Mouse (Mus musculus) liver, embryonic 14.5 days (tissue): ENCODE results near the gene Usp20. TPM values are rescaled to one million over a fixed set of nuclear protein-coding genes. Genes with fewer than 3 reads are reported as not detected.

Source experiments
- ATAC-seq: fragments of 200-750 bp; cut with Nextera tagmentation; 2 replicates; pipeline ENCODE4 v1.8.0; 2017; ENCODE audit warnings: moderate number of reproducible peaks, mild to moderate bottlenecking, moderate library complexity; ENCODE audit not compliant: insufficient read depth
- DNase-seq, 3 experiments: peaks; one replicate each; pipeline ENCODE4 v3.0.0-alpha.2; 2012 to 2013; ENCODE audit warnings: low read depth in 3 of 3, low spot score in 3 of 3
- H3K27ac ChIP-seq: fragments of 300-500 bp; sonication (generic); 2 replicates; pipeline ENCODE4 v1.5.1; 2014; ENCODE audit warnings: moderate library complexity, mild to moderate bottlenecking, control low read depth, inconsistent platforms
- H3K27me3 ChIP-seq: fragments of 300-500 bp; sonication (generic); 2 replicates; pipeline ENCODE4 v1.6.1; 2014; ENCODE audit warnings: mild to moderate bottlenecking, low read length, moderate library complexity; ENCODE audit not compliant: control insufficient read depth, insufficient read depth
- H3K36me3 ChIP-seq: fragments of 300-500 bp; sonication (generic); replicated peaks from 2 replicates; pipeline ENCODE4 v1.6.1; 2014; ENCODE audit warnings: low read depth; ENCODE audit not compliant: control insufficient read depth, insufficient read depth
- H3K4me1 ChIP-seq, 2 experiments: fragments of 200-500 bp in 1 of 2; fragments of 300-500 bp in 1 of 2; sonication (generic) in 1 of 2; replicated peaks; 2 replicates each; pipeline ENCODE4 v1.6.1; 2012 to 2014; ENCODE audit warnings: antibody characterized with exemption in 1 of 2, inconsistent platforms in 1 of 2, low read length in 1 of 2; ENCODE audit not compliant: control insufficient read depth in 2 of 2, insufficient read depth in 2 of 2
- H3K4me2 ChIP-seq: fragments of 300-500 bp; sonication (generic); 2 replicates; pipeline ENCODE4 v1.6.1; 2014; ENCODE audit warnings: low read depth, mild to moderate bottlenecking, control low read depth, moderate library complexity
- H3K4me3 ChIP-seq, 2 experiments: fragments of 200-500 bp in 1 of 2; fragments of 300-500 bp in 1 of 2; sonication (generic) in 1 of 2; 2 replicates each; pipeline ENCODE4 v1.5.1; 2012 to 2014; ENCODE audit warnings: low read depth in 2 of 2, low read length in 2 of 2, mild to moderate bottlenecking in 2 of 2, control low read depth in 1 of 2, inconsistent platforms in 1 of 2, moderate library complexity in 1 of 2; ENCODE audit not compliant: insufficient read depth in 1 of 2
- H3K9ac ChIP-seq: fragments of 300-500 bp; sonication (generic); replicated peaks from 2 replicates; pipeline ENCODE4 v1.6.1; 2014; ENCODE audit warnings: mild to moderate bottlenecking, control low read depth, moderate library complexity
- H3K9me3 ChIP-seq: fragments of 300-500 bp; sonication (generic); 2 replicates; pipeline ENCODE4 v1.6.1; 2016; ENCODE audit warnings: low read length, mixed read lengths; ENCODE audit not compliant: control insufficient read depth
- CTCF ChIP-seq: IDR thresholded peaks from 2 replicates; pipeline ENCODE4 v1.5.1; 2016; ENCODE audit warnings: antibody characterized with exemption, low read depth, control low read depth
- EP300 ChIP-seq: IDR thresholded peaks from 2 replicates; pipeline ENCODE4 v1.6.1; 2016; ENCODE audit warnings: antibody characterized with exemption, low read depth
- WGBS: fragments of 180-500 bp; shearing (Covaris S2); extraction: QIAGEN DNeasy Blood & Tissue Kit; methylation state at CpG from one replicate; pipeline ENCODE4 v1.1.7; 2014; ENCODE audit not compliant: insufficient replicate concordance; 5-methylcytosine and 5-hydroxymethylcytosine counted together
- polyA plus RNA-seq, 2 experiments: library from polyadenylated mRNA; depleted of rRNA in 1 of 2; stranded (reverse) in 1 of 2; unstranded in 1 of 2; fragments of >200 nt; fragmentation: Nextera tagmentation in 1 of 2; extraction: Ambion mirVana in 1 of 2; gene quantifications; 2 replicates each; pipeline versions ENCODE4 v1.2.1 to v1.2.3; 2012 to 2014

The Usp20 gene
- polyA plus RNA-seq, 2 experiments: 2.7 to 3.2 TPM

DNA sequence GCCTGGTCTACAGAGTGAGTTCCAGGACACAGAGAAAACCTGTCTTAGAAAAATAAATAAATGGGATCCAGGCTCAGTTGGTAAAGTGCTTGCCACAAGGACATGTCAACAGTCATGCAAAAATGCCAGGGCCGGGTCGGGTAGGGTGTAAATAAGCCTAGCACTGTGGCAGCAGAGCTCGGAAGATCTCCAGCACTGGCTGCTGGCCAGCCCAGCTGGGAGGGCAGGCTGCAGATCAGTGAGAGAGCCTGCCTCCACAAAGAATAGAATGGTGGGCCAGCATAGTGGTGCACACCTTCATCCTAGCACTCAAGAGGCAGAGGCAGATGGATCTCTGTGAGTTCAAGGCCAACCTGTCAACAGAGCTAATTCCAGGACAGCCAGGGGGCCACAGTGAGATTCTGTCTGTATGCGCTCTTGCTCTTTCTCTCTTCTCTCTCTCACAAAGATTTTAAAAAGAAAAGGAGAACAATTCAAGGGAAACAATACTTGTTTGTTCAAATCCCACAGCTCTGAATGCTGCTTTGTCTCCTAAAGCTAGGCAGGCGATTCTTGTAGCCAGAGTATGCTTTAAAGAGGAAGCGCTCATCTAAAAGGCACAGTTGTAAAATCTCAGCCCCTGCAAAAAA, 75.6 kb downstream of the Usp20 start:
- TF ChIP-seq EP300 (no peak), CTCF (no peak)
- no peak for DNase-seq
- H3K9ac ChIP-seq: no peak overlapping the region
- ATAC-seq: no peak
- H3K4me2 ChIP-seq: no peak overlapping the region
- H3K36me3 ChIP-seq: no peaks in the 10 kb centered on the region
- H3K27me3 ChIP-seq: no peaks in the 10 kb centered on the region
- H3K9me3 ChIP-seq: no peaks in the 10 kb centered on the region
- 74% methylated on average over 6 of the region's 6 CpGs for WGBS
- H3K27ac ChIP-seq: no peak overlapping the region
- H3K4me3 ChIP-seq: no peak overlapping the region
- peaks cover 0 to 20% of the 10 kb centered on the region in 2 experiments; a peak in 2 of 4 replicates for H3K4me1 ChIP-seq

GRCm38 (mm10) chr2:31058443-31058842, 76.4 kb downstream of the Usp20 start:
- no peak overlapping the region for H3K4me2 ChIP-seq
- H3K4me3 ChIP-seq: no peak overlapping the region
- 82% methylated on average over 4 of the region's 4 CpGs for WGBS
- H3K9me3 ChIP-seq: no peaks in the 10 kb centered on the region
- no peak overlapping the region for H3K9ac ChIP-seq
- no peak for ATAC-seq
- no peak for DNase-seq
- no peaks in the 10 kb centered on the region for H3K27me3 ChIP-seq
- H3K4me1 ChIP-seq: peaks cover 0 to 23% of the 10 kb centered on the region in 2 experiments; a peak in 2 of 4 replicates
- no peaks in the 10 kb centered on the region for H3K36me3 ChIP-seq
- H3K27ac ChIP-seq: no peak overlapping the region
- TF ChIP-seq CTCF (no peak), EP300 (no peak)

- no peak for TF ChIP-seq EP300
- no peak for TF ChIP-seq CTCF
- Histone ChIP-seq H3K4me2 (no peak overlapping the region; the same call in 1 of the 2 replicates), H3K9ac (no peak overlapping the region), H3K36me3 (no peaks in the 10 kb centered on the region), H3K27ac (no peak overlapping the region), H3K9me3 (no peaks in the 10 kb centered on the region), H3K4me1 (peaks cover 0 to 23% of the 10 kb centered on the region in 2 experiments; a peak in 2 of 4 replicates), H3K4me3 (no peak overlapping the region), H3K27me3 (no peaks in the 10 kb centered on the region)
- ATAC-seq (no peak), DNase-seq (no peak)
- WGBS: 62% methylated on average over 1 of the region's 1 CpGs
Measured at GRCm38 (mm10) chr2:31060271-31060670, 78.2 kb downstream of the Usp20 start.

DNA sequence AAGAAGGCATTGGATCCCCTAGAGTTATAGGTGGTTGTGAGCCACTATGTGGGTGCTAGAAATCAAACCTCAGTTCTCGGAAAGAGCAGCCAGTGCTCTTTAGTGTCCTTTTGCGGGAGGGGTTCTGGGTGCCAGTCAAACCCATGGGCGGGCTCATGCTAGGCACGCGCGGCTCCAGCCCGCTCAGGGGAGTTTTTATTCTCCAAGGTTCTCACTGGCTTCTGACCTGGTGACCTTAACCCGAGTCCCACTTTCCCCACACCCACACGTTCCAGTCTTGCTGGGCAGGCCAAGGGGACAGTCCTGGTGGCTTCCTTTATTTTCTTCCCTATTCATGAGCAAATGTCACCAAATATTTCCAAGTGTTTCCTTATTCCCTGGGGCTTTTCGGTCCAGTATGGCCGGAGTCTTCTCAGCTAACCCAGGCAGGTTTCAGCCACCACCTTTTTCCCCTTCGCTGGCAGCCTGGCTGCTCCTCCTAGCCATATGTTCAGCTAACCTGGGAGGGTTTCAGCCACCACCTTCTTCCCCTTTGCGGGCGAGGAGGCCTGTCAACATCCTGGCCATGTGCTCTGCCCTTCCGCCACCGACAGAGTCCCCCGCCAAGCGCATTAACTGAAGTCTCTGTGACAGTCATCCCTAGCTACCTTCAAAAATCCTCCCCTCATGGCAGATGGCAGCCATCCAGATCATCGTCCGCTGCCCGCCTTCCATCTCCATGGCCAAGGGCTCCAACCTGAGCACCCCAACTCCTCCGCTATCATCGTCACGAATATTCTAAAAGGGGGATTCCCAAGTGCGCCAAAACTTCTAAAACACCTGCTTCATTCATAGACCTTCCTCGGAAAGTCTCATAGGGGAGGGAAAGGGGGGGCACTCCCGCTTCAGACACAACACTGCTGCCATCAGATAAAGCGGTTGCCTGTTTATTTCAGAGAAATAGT, 79.0 kb downstream of the Usp20 start:
- Histone ChIP-seq H3K4me1 (peaks cover 0 to 23% of the 10 kb centered on the region in 2 experiments; a peak in 2 of 4 replicates), H3K27me3 (no peaks in the 10 kb centered on the region), H3K4me3 (0 out of 4 replicates have a peak overlapping the region, but pooled peaks of 1 of the 2 experiments have one; percentile 11), H3K36me3 (no peaks in the 10 kb centered on the region), H3K4me2 (peak overlapping the region; percentile 42), H3K27ac (no peak overlapping the region), H3K9me3 (no peaks in the 10 kb centered on the region), H3K9ac (0 out of 2 replicates have a peak overlapping the region, but pooled peaks have one; percentile 10)
- 20% methylated on average over 28 of the region's 28 CpGs for WGBS
- DNase-seq (no peak), ATAC-seq (peak; percentile 35; the same call in 1 of the 2 replicates)
- TF ChIP-seq EP300 (no peak), CTCF (no peak)
